Mouse (Mus musculus) embryonic facial prominence, embryonic 14.5 days (tissue): ENCODE results near the gene Tsga8. TPM values are rescaled to one million over a fixed set of nuclear protein-coding genes. Genes with fewer than 3 reads are reported as not detected.

ENCODE experiments used
- ATAC-seq: fragments of 200-750 bp; cut with Nextera tagmentation; 2 replicates; pipeline ENCODE4 v1.8.0; 2017; ENCODE audit warnings: low read depth, moderate number of reproducible peaks, moderate TSS enrichment
- DNase-seq: peaks from one replicate; pipeline ENCODE4 v3.0.0-alpha.2; 2015; ENCODE audit warnings: low spot score
- H3K27ac ChIP-seq: fragments of 300-500 bp; sonication (generic); replicated peaks from 2 replicates; pipeline ENCODE4 v1.5.1; 2014; ENCODE audit warnings: low read depth, mild to moderate bottlenecking, low read length, moderate library complexity
- H3K27me3 ChIP-seq: fragments of 300-500 bp; sonication (generic); replicated peaks from 2 replicates; pipeline ENCODE4 v1.6.1; 2014; ENCODE audit warnings: low read length; ENCODE audit not compliant: control insufficient read depth, insufficient read depth
- H3K36me3 ChIP-seq: fragments of 300-500 bp; sonication (generic); 2 replicates; pipeline ENCODE4 v1.6.1; 2014; ENCODE audit warnings: low read length, mixed read lengths; ENCODE audit not compliant: control insufficient read depth, insufficient read depth
- H3K4me1 ChIP-seq: fragments of 300-500 bp; sonication (generic); 2 replicates; pipeline ENCODE4 v1.6.1; 2014; ENCODE audit warnings: antibody characterized with exemption, low read length; ENCODE audit not compliant: control insufficient read depth, insufficient read depth
- H3K4me2 ChIP-seq: fragments of 300-500 bp; sonication (generic); 2 replicates; pipeline ENCODE4 v1.6.1; 2014; ENCODE audit warnings: low read depth, mild to moderate bottlenecking, low read length, moderate library complexity, mixed read lengths
- H3K4me3 ChIP-seq: fragments of 300-500 bp; sonication (generic); 2 replicates; pipeline ENCODE4 v1.5.1; 2014; ENCODE audit warnings: low read depth, mild to moderate bottlenecking, low read length
- H3K9ac ChIP-seq: fragments of 300-500 bp; sonication (generic); 2 replicates; pipeline ENCODE4 v1.6.1; 2014; ENCODE audit warnings: low read depth, mild to moderate bottlenecking, low read length, moderate library complexity, mixed read lengths
- H3K9me3 ChIP-seq: fragments of 300-500 bp; sonication (generic); 2 replicates; pipeline ENCODE4 v1.6.1; 2016; ENCODE audit warnings: low read length; ENCODE audit not compliant: control insufficient read depth
- WGBS: fragments of 180-500 bp; shearing (Covaris S2); extraction: QIAGEN DNeasy Blood & Tissue Kit; methylation state at CpG from one replicate; pipeline ENCODE4 v1.1.7; 2014; 5-methylcytosine and 5-hydroxymethylcytosine counted together
- polyA plus RNA-seq: library from polyadenylated mRNA; unstranded; fragments of >200 nt; fragmentation: Nextera tagmentation; extraction: Ambion mirVana; gene quantifications from 2 replicates; pipeline ENCODE4 v1.2.1, GENCODE M21; 2014

Tsga8 gene
- polyA plus RNA-seq = not detected in 2 replicates

- Histone ChIP-seq H3K4me2 (no peak within 1 kb of the TSS), H3K27me3 (no peaks in the 10 kb centered on the region), H3K4me1 (no peaks in the 10 kb centered on the region), H3K4me3 (no peak within 1 kb of the TSS), H3K9ac (no peak within 1 kb of the TSS), H3K27ac (no peak within 1 kb of the TSS), H3K36me3 (no peaks in the 10 kb centered on the region), H3K9me3 (no peaks in the 10 kb centered on the region)
- DNase-seq = no peak
- WGBS = 94% methylated on average over 15 of the region's 15 CpGs
- ATAC-seq = no peak
These were observed at the start of gene Tsga8 for GRCm38 (mm10) chrX:83487598-83487997. Tsga8 (minus strand) TSS chrX:83487924.
